Mouse (Mus musculus) layer of hippocampus, postnatal 10 days (tissue): ENCODE data around the gene Dgka. TPM values are rescaled to one million over a fixed set of nuclear protein-coding genes. Genes with fewer than 3 reads are reported as not detected.
A peak's percentile ranks its signal among the peaks of the same experiment; 100 is the strongest.
"Not testable (repeated sequence)": the region's sequence is repeated elsewhere in the genome, so short reads cannot be mapped to it uniquely, and the experiment has no call there.

Experiments used
- DNase-seq, 2 experiments: peaks; one replicate each; pipeline ENCODE4 v3.0.0; 2021; ENCODE audit warnings: low spot score in 2 of 2
- total RNA-seq, 2 experiments: library from RNA; stranded (reverse); gene quantifications; 2 replicates each; pipeline ENCODE4 v1.2.3; 2021

Dgka gene
- total RNA-seq, 2 experiments from 2014 or later = 8.0 to 8.2 TPM

DNA sequence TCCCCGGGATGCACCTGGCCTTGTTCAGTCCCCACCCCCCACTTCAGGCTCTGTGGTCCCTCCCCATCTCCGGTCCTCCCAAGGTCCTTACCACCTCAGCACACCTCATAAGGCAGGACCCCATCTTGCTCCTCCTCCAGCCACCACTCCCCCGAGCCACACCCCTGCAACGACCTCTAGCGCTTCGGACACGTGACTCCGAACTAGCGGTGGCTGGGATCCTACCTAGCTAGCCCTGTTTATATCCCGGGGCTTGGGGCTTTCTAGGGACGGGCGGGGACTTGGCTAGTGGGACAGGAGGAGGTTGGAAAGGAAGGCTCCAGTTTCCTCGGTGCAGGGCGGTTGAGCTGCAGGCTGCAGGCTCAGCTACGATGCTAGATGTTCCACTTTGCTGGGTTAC is 7.2 kb downstream of the Dgka start:
- no peak for DNase-seq

DNA sequence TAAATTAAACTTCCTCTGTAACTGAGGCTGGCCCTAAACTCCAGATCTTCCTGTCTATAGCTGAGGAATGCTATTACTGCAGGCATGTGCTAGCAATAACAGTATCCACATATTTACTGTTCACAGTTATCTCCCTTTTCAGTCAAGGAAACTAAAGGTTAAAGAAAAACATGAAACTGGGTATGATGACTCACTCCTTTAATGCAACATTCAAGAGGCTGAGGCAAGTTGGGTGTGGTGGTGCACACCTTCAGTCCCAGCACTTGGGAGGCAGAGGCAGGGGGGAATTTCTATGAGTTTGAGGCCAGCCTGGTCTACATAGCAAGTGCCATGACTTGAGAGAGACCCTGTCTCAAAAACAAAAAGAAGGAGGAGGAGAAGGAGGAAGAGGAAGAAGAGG is 12.7 kb downstream of the Dgka start:
- no peak for DNase-seq

DNA sequence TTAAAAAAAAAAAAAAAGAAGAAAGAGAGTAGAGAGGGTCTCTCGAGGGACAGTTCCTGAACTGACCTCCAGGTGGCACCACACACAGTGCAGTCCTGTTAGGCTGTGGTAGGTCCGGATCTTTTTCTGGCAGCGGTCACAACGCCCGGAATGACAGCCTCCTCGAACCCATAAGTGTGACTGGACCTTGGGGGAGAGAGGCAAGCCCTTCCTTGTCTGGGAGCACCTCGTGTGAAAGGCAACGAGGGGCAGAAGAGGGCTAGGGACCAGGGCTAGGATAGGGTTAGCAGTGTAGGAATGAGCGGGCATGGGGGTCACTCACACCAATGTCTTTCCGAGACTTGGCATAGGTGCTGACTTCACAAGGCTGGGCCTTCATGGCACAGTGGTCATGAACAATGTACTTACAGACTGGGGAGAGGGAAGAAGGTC is 13.6 kb downstream of the Dgka start:
- peak; percentile 80 to 81 for DNase-seq

DNA sequence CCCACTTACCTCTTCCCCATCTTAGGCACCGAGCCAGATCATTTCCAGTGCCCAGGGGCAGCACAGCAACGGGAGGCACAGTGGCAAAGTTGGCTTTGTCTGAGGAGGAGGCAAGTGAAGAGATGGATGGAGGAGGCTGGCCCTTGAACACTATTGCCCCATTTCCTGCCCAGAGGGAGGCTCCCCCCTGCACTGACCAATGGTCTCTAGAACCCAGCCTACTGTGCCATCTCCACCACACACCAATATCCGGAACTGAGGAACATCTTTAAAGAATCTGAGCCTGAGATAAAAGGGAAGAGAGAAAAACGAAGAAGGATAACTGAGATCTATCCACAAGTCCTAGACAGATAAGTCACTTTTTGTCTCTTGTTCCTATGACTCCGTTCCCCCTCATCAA is 16.6 kb downstream of the Dgka start:
- no peak for DNase-seq

DNA sequence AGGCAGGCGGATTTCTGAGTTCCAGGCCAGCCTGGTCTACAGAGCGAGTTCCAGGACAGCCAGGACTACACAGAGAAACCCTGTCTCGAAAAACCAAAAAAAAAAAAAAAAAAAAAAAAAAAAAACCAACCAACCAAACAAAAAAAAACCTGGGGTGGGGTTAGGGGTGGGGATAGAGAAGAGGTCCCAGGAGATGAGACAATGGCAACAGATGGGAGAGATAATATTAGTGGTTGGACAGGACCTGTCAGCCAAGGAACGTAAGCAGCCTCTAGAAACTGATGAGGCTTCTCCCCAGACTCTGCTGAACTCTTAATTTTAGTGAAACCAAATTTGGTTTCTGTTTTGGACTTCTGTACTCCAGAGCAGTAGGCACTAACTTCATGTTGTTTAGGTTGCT is 19.2 kb downstream of the Dgka start:
- DNase-seq = not testable (repeated sequence)

DNA sequence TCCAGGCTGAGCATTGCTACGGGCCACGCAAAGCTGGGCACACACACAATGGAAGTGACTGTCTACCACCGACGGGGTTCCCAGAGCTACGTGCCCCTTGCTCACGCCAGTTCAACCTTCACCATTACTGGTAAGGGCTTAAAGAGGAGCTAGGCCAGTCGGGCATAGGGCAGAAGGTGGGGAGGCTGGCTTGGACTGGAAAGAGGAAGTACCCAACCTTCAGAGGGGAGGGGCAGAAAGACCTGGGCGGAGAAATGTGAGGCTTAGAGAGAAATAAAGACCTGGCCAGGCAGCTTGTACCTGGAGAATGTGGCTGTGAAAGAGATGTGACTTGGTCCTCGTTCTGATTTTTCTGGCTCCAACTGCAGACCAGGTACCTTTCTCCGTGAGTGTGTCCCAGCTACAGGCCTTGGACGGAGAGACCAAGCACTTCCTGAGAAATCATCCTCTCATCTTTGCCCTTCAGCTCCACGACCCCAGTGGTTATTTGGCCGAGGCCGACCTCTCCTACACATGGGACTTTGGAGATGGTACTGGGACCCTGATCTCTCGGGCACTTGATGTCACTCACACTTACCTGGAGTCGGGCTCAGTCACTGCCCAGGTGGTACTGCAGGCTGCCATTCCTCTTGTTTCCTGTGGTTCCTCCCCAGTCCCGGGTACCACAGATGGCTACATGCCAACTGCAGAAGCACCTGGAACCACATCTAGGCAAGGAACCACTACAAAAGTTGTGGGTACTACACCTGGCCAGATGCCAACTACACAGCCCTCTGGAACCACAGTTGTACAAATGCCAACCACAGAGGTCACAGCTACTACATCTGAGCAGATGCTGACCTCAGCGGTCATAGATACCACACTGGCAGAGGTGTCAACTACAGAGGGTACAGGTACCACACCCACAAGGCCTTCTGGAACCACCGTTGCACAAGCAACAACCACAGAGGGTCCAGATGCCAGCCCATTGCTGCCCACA is 28.8 kb downstream of the Dgka start:
- no peak for DNase-seq

DNA sequence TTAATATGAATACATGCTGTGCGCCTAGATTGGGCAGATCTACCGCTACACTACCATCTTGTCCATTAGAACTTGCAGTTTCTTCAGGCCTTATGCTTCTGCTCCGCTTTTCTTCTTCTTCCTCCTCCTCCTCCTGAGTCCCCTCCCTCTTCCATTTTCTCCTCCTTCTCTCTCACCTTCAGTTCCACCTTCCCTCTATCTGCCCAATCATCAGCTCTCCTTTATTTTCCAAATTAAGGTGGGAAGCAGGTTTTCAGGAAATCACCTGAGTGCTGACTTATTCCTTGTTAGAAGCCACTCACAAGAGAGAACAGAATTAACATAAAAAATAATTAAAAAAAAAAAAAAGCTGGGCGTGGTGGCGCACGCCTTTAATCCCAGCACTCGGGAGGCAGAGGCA is 33.3 kb downstream of the Dgka start:
- not testable (repeated sequence) for DNase-seq

DNA sequence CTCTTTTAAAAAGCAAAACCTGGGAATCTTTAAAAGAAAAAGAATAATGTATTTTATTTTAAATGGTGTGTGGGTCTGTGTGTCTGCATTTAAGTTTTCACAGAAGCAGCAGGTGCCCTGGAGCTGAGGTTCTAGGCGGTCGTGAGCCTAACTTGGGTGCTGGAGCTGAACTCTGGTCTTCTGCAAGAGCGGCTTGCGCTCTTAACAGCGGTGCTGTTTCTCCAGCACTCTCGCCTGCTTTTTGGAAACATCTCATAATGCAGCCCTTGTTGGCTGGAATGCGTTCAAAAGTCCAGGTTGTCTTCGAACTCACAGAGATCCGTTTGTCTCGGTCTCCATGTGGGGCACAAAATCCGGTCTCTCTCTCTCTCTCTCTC is 39.4 kb downstream of the Dgka start:
- peak; percentile 24 to 37 for DNase-seq

DNA sequence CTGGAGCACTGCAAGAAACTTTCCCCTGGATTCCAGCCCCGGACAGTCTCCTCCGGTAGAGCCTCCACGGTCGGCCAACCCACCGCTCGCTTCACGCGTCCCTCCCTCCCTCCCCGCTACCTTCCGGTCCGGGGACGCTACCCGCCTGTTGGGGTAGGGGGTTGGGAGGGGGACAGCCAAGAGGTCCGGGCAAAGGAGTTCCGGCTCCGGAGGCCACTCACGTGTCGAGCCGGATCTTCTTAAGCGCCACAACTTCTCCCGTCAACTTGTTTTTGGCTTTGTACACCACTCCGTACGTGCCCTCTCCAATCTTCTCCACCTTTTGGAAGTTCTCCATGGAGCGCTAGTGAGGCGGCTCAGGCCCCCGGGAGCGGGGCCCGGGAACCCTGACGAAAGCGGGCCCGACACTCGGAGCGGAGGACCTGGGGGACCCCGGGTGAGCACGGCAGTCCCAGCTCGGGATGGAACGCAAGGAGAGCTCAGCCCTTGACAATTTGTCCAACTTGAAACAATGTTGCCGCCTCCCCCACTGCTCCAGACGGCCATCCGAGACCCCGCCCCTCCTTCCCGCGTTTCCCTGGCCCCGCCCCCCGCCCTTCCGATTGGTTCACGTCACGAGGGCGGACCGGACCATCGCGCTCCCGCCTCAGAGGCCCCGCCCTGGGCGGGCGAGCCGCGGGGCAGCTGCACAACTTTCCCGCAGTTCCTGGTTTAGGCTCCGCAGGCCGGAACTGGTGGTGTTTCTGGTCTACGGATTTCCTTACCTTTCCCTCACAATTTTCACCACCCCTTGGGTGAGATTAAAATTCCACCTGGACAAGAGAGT is 40.0 kb downstream of the Dgka start, which contains the start of gene Cdk2:
TSS of gene Cdk2 (minus strand) at position 541 of the 826 bp plus-strand sequence.
- peak; percentile 82 to 88 for DNase-seq

DNA sequence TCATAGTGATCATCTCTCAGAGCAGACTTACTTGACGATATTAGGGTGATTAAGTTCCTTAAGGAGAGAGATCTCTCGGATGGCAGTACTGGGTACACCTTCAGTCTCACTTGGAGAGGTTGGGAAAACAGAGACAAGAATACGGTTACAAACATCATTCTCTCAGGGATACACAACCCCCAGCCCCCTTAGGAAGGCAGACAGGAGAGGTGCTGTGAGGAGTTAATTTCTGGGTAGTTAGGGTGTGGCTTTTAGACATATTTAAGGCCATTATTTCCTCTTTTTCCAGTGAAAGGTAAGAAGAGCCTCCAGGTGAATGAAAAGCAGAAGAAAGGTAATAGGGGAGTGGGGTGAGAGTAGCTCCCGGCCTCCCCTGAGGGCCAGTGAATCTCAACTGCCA is 40.8 kb downstream of the Dgka start, which contains the start of gene Pmel:
TSS of gene Pmel (plus strand) at position 301 of the 400 bp plus-strand sequence.
- no peak for DNase-seq

DNA sequence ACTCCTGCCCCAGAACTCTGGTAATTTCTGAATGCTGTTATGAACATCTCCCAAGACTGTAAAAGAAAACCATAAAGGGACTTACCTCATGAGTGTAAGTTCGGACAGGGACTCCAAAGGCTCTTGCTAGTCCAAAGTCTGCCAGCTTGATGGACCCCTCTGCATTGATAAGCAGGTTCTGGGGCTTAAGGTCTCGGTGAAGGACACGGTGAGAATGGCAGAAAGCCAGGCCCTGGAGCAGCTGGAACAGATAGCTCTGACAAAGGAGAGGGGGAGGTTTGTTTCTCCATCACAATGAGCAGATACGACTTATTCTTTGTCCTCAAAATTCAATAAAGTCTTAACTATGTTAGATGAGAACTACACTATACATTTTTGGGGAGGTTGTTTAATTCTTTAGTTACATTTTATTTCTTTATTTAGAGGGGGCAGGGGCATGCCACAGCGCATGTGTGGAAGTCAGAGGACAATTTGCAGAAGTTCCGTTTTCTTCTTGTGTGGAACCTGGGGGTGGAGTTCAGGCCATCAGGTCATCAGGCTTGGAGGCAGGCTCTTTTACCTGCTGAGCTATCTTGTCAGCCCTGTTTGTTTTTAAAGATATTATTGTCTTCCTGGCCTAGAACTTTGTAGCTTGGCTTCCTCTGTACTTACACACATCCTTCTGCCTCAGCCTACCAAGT is 42.2 kb downstream of the Dgka start:
- DNase-seq = no peak

DNA sequence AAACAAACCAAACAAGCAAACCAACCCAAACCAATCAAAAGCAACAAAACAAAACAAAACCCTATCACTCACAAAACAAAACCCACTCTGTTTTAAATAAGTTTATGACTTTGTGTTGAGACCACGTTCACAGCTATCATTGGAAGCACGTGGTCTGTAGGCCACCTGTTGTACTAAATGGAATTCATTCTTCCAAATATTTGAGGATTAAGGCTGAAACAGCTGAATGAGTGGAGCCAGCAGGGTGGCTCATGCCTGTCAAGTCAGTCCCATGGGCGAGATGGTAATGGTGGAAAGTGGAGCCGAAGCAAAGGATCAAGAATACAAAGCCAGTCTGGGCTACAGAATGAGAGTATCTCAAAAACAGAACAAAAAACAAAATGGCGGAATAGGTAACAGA is 43.9 kb downstream of the Dgka start:
- DNase-seq = no peak

DNA sequence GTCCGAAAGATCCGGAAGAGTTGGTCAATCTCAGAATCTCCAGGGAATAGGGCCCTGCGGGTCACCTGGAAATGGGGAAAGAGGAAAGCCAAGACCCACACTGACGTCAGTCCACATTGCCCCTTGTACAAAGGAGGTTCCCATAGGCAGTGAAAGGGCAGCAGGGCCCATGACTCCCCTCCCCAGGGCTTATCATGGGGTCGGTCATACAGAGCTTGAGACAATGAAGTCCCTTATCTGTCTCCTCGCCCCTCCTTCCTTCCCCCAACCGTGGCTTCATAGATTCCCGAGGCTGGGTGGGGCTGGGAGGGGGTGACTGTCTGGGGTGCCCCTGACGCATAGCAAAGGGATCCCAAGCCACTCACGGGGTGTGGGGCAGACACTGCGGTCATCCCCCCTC is 45.0 kb downstream of the Dgka start:
- DNase-seq = no peak

DNA sequence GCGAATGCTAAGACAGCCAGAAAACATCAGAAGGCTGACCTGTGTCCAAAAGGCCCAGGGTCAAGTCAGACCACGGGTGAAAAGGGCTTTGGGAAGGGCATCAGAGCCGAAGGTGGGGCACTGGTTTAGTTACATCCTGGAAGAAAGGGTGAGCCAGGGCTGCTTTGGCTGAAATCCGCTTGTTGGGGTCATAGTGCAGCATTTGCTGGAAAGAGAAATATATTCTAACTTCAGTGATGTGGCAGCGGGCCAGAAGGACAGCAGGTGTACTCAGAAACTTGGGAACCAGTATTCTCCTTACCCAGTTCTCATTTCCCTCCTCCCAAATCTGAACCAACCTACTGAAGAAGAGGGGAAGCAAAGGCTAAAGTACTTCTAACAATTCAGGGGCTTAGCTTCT is 45.6 kb downstream of the Dgka start:
- DNase-seq = no peak

DNA sequence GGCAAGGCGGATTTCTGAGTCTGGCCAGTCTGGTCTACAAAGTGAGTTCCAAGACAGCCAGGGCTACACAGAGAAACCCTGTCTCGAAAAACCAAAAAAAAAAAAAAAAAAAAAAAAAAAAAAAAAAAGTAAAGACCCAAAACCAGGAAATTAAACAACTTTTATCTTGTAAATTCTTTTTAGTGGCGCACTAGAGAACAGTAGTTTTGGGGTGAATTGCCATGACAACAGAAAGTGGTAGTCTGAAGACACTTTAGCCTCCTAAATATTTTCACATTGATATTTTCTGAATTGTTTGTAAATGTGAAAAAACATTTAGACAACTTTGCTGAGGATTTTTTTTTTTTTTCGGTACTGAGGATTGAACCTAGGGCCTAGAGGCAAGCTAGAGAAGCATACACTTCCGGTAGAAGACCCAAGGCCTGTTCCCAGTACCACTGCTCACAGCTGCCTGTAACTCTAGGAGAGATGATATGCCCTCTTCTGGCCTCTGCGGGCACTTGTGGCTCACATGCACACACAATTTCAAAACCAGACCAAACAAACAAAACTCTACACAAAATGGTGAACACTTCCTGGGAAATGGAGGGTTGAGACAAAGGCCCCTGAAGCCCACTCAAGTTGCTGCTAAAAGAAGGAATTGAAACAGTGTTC is 47.5 kb downstream of the Dgka start:
- DNase-seq = no peak

DNA sequence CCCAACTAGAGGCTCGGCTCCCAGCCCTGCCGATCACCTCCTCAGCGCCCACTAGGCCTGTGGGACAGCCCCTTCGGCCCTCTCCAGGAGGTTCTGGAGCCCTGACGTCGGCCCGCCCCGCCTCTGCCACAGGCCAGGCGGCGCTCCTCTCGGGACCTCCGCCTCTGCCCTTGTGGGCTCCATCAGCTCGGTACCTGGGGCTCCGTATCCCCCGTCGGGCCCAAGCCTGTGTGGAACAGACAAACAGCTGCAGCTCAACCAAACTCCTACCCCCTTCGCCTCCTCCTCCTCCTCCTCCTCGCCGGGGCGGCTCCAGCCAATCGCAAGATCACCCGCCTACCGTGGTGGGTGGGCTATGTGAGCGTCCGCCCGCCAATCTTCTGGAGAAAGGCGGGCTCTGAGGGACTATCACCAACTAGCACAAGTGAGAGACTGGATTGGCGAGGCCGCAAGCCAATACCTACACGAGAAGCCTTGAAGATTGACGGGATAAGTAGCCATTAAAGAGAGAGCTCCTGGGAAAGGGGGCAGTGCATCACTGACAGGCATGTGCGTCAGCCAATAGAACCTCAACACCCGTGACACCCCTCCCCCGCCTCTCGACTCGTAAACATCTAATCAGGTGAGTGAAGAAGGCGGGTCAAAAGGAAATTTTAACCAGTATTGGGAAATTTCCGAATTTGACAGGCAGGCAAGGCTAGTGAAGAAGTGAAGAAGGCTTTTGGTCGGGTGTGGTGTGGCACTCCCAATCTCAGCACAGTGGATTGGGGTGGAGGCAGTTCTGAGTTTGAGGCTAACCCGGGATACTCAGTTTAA is 48.5 kb downstream of the Dgka start, which contains the start of gene Rab5b:
TSS of gene Rab5b (minus strand) at position 273 of the 816 bp plus-strand sequence.
- DNase-seq = peak; percentile 99 to 100

DNA sequence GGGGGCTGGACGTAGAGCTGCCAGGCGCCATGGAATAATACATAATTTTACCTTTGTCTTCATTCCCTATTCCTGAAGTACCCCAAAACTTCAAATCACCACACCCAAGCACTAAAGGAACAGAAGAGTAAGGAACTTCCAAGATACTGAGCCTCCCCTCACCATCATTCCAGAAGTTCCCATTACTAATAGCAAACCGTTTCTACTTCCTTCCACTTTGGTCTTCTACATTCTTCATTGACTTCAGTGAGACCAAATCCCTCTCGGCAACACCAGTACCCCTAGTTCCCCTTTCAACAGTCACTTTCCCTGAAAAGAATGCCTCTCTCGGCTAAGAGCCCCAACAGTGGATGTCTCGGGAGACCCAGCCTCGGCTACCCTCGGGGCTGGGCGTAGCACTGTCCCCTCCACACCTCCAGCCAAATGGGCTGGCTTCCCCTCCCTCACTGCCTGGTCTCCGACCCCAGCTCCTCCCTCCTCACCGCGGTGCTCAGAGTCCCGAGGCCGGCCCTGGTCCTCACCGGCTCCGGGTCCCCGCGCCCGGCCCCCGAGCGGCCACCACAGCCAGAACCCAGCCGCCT is 49.2 kb downstream of the Dgka start:
- no peak for DNase-seq

DNA sequence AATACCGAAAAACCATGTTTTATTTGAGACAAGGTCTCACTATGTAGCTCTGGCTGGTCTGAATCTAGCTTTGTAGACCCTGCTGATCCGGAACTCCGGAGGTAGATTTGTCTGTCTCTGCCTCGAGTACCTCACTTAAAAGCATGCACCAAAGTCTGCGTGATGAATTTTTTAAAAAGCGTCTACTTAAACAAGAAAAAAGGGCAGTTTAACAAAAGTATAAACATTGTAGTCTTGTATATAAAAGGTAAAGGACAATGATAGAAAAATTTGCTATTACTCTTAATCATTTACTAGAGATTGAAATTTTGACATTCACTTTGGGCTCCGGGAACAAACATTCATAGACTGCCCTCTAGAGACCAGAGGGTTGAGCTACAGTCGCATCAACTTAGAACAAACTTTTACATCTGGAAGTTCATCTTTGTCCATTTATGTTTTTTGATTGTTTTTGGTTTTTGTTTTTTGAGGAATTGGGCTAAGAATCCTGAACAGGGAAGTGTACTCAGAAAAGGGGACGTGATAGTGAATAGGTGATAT is 70.1 kb downstream of the Dgka start:
- DNase-seq = no peak
